Mouse (Mus musculus) intestine, postnatal 0 days (tissue): ENCODE results near the gene Cacna1c. TPM values are rescaled to one million over a fixed set of nuclear protein-coding genes. Genes with fewer than 3 reads are reported as not detected.

Experiments used
- ATAC-seq: fragments of 200-750 bp; cut with Nextera tagmentation; 2 replicates; pipeline ENCODE4 v1.8.0; 2017; ENCODE audit warnings: mild to moderate bottlenecking, moderate TSS enrichment, moderate library complexity
- H3K27ac ChIP-seq: fragments of 300-500 bp; sonication (generic); 2 replicates; pipeline ENCODE4 v1.5.1; 2014; ENCODE audit warnings: mild to moderate bottlenecking, low read depth, low read length, moderate library complexity
- H3K27me3 ChIP-seq: fragments of 300-500 bp; sonication (generic); replicated peaks from 2 replicates; pipeline ENCODE4 v1.6.1; 2014; ENCODE audit warnings: low read length, mixed read lengths; ENCODE audit not compliant: control insufficient read depth, insufficient read depth
- H3K36me3 ChIP-seq: fragments of 300-500 bp; sonication (generic); 2 replicates; pipeline ENCODE4 v1.6.1; 2014; ENCODE audit warnings: mild to moderate bottlenecking, moderate library complexity; ENCODE audit not compliant: control insufficient read depth, insufficient read depth
- H3K4me1 ChIP-seq: fragments of 300-500 bp; sonication (generic); replicated peaks from 2 replicates; pipeline ENCODE4 v1.6.1; 2014; ENCODE audit warnings: antibody characterized with exemption, low read length, mixed read lengths; ENCODE audit not compliant: control insufficient read depth, insufficient read depth
- H3K4me2 ChIP-seq: fragments of 300-500 bp; sonication (generic); replicated peaks from 2 replicates; pipeline ENCODE4 v1.6.1; 2014; ENCODE audit warnings: low read depth, mild to moderate bottlenecking, moderate library complexity
- H3K4me3 ChIP-seq: fragments of 300-500 bp; sonication (generic); 2 replicates; pipeline ENCODE4 v1.5.1; 2014; ENCODE audit warnings: low read depth, low read length
- H3K9ac ChIP-seq: fragments of 300-500 bp; sonication (generic); 2 replicates; pipeline ENCODE4 v1.6.1; 2014; ENCODE audit warnings: mild to moderate bottlenecking, low read depth, low read length
- H3K9me3 ChIP-seq: fragments of 300-500 bp; sonication (generic); 2 replicates; pipeline ENCODE4 v1.6.1; 2016; ENCODE audit warnings: mixed run types; ENCODE audit not compliant: control insufficient read depth
- CTCF ChIP-seq: sonication (generic); IDR thresholded peaks from 2 replicates; pipeline ENCODE4 v1.5.1; 2016; ENCODE audit warnings: low read depth, mild to moderate bottlenecking, control low read depth, antibody characterized with exemption, moderate library complexity
- WGBS: fragments of 180-500 bp; shearing (Covaris S2); extraction: QIAGEN DNeasy Blood & Tissue Kit; methylation state at CpG from one replicate; pipeline ENCODE4 v1.1.7; 2014; 5-methylcytosine and 5-hydroxymethylcytosine counted together
- polyA plus RNA-seq: library from polyadenylated mRNA; unstranded; fragments of >200 nt; fragmentation: Nextera tagmentation; extraction: Ambion mirVana; gene quantifications from 2 replicates; pipeline ENCODE4 v1.2.1, GENCODE M21; 2015

Gene Cacna1c
- polyA plus RNA-seq, 1 experiment from 2014 or later, result 1.2 TPM

DNA sequence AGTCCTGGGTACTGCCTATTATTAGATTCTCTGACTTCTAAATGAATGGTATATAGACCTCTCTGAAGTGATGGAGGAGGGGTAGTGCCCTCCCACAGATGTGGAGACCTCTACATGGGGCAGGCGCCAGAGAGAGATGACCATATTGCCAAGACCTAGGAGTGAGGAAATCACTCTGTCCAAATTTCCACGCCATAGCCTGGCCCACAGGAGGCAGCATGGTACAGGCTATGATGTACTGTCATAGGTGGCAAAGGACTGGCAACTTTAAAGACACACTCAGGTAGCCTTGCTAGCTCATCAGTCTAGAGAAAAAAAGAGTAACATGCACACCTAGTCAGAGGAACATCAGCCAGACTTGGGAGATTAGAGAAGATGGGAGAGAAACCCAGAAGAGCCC lies 347.6 kb downstream of the Cacna1c start:
- WGBS, result 87% methylated on average over 2 of the region's 2 CpGs
- Histone ChIP-seq H3K9ac (no peak overlapping the region), H3K27me3 (no peaks in the 10 kb centered on the region), H3K27ac (no peak overlapping the region), H3K4me3 (no peak overlapping the region), H3K9me3 (no peaks in the 10 kb centered on the region), H3K4me2 (no peak overlapping the region), H3K36me3 (no peaks in the 10 kb centered on the region), H3K4me1 (no peaks in the 10 kb centered on the region)
- TF ChIP-seq CTCF, result peak; percentile 48; the same call in 1 of the 2 replicates
- ATAC-seq, result no peak

GRCm38 (mm10) chr6:118847751-118848150 lies 348.5 kb downstream of the Cacna1c start:
- 70% methylated on average over 13 of the region's 13 CpGs for WGBS
- Histone ChIP-seq H3K4me1 (no peaks in the 10 kb centered on the region), H3K9me3 (no peaks in the 10 kb centered on the region), H3K27ac (no peak overlapping the region), H3K4me3 (no peak overlapping the region), H3K4me2 (no peak overlapping the region), H3K36me3 (no peaks in the 10 kb centered on the region), H3K27me3 (no peaks in the 10 kb centered on the region), H3K9ac (no peak overlapping the region)
- no peak for ATAC-seq
- no peak for TF ChIP-seq CTCF

DNA sequence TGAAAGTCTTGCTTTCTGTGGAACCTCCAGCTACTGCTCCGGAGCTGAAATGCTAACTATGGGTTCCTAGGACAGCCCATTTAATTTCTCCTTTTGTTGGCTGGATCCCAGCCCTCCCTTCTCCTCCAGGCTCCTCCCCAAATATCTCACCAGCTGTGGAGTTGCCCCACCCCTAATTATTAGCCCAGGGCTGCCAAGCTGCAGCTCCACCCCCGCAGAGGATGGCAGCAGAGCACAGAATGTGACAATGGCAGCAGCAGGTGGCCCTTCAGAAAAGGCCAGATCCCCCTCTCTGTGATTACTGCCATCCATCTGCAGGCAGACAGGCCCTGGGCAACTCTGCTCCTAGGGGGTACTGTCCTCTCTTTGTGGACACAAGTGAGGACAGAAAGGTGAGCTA lies 350.4 kb downstream of the Cacna1c start:
- ATAC-seq, result no peak
- TF ChIP-seq CTCF, result no peak
- WGBS, result 28% methylated on average over 2 of the region's 2 CpGs
- H3K27me3 ChIP-seq, result no peaks in the 10 kb centered on the region
- H3K4me3 ChIP-seq, result no peak overlapping the region
- H3K4me2 ChIP-seq, result no peak overlapping the region
- H3K36me3 ChIP-seq, result no peaks in the 10 kb centered on the region
- no peaks in the 10 kb centered on the region for H3K4me1 ChIP-seq
- no peak overlapping the region for H3K9ac ChIP-seq
- no peaks in the 10 kb centered on the region for H3K9me3 ChIP-seq
- H3K27ac ChIP-seq, result no peak overlapping the region

GRCm38 (mm10) chr6:118845180-118845579 lies 351.0 kb downstream of the Cacna1c start:
- 74% methylated on average over 6 of the region's 6 CpGs for WGBS
- no peak overlapping the region for H3K4me3 ChIP-seq
- no peak overlapping the region for H3K9ac ChIP-seq

DNA sequence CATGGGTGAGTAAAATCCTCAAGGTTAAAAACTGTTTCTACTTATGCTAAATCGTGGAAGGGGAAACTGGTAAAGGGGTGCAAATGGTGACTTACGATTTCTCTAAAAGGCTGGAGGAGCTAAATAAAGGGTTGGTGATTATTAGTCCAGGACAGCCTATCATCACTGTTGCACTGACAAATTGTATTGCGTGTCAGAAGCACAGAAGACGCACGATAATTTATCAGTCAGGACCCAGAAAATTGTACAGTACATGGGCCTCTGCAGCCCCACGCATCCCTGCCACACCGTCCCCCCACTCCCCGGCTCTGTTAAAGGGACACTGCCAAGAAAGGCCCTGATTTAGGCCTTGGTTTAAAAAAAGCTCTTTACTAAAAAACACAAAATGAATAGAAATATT lies 352.7 kb downstream of the Cacna1c start:
- TF ChIP-seq CTCF, result no peak
- no peaks in the 10 kb centered on the region for H3K27me3 ChIP-seq
- no peak for ATAC-seq
- H3K4me2 ChIP-seq, result no peak overlapping the region
- H3K4me3 ChIP-seq, result no peak overlapping the region
- no peaks in the 10 kb centered on the region for H3K9me3 ChIP-seq
- WGBS, result 86% methylated on average over 8 of the region's 8 CpGs
- no peaks in the 10 kb centered on the region for H3K36me3 ChIP-seq
- no peaks in the 10 kb centered on the region for H3K4me1 ChIP-seq
- H3K9ac ChIP-seq, result no peak overlapping the region
- H3K27ac ChIP-seq, result no peak overlapping the region

More at GRCm38 (mm10) chr6:118845180-118845579, 351.0 kb downstream of the Cacna1c start:
- H3K9me3 ChIP-seq, result no peaks in the 10 kb centered on the region
- H3K4me2 ChIP-seq, result no peak overlapping the region
- no peak for ATAC-seq
- H3K4me1 ChIP-seq, result no peaks in the 10 kb centered on the region
- no peaks in the 10 kb centered on the region for H3K36me3 ChIP-seq
- H3K27me3 ChIP-seq, result no peaks in the 10 kb centered on the region
- H3K27ac ChIP-seq, result no peak overlapping the region
- TF ChIP-seq CTCF, result no peak

GRCm38 (mm10) chr6:118841892-118842291 lies 354.3 kb downstream of the Cacna1c start:
- no peaks in the 10 kb centered on the region for H3K4me1 ChIP-seq
- no peaks in the 10 kb centered on the region for H3K27me3 ChIP-seq
- H3K9ac ChIP-seq, result no peak overlapping the region
- H3K4me2 ChIP-seq, result no peak overlapping the region
- H3K36me3 ChIP-seq, result no peaks in the 10 kb centered on the region
- no peak overlapping the region for H3K27ac ChIP-seq
- no peak for ATAC-seq
- no peak overlapping the region for H3K4me3 ChIP-seq
- no peaks in the 10 kb centered on the region for H3K9me3 ChIP-seq
- WGBS, result 86% methylated on average over 2 of the region's 2 CpGs
- no peak for TF ChIP-seq CTCF
